Mouse (Mus musculus) stomach, embryonic 14.5 days (tissue): ENCODE results near the gene Mrpl43. TPM values are rescaled to one million over a fixed set of nuclear protein-coding genes. Genes with fewer than 3 reads are reported as not detected.

ENCODE experiments used
- ATAC-seq: fragments of 200-750 bp; cut with Nextera tagmentation; 2 replicates; pipeline ENCODE4 v1.8.0; 2017; ENCODE audit warnings: low read depth, moderate TSS enrichment; ENCODE audit not compliant: insufficient number of reproducible peaks, insufficient read depth, low FRiP score
- H3K27ac ChIP-seq: fragments of 300-500 bp; sonication (generic); 2 replicates; pipeline ENCODE4 v1.5.1; 2014; ENCODE audit warnings: mild to moderate bottlenecking, low read length, moderate library complexity, mixed read lengths
- H3K27me3 ChIP-seq: fragments of 300-500 bp; sonication (generic); 2 replicates; pipeline ENCODE4 v1.6.1; 2014; ENCODE audit warnings: low read length, control low read depth, mixed read lengths; ENCODE audit not compliant: control insufficient read depth, insufficient read depth
- H3K36me3 ChIP-seq: fragments of 300-500 bp; sonication (generic); 2 replicates; pipeline ENCODE4 v1.6.1; 2014; ENCODE audit warnings: mild to moderate bottlenecking, control low read depth, low read length, moderate library complexity, mixed read lengths; ENCODE audit not compliant: control insufficient read depth, insufficient read depth
- H3K4me1 ChIP-seq: fragments of 300-500 bp; sonication (generic); 2 replicates; pipeline ENCODE4 v1.6.1; 2014; ENCODE audit warnings: low read length, control low read depth, mixed read lengths; ENCODE audit not compliant: control insufficient read depth, insufficient read depth
- H3K4me2 ChIP-seq: fragments of 300-500 bp; sonication (generic); replicated peaks from 2 replicates; pipeline ENCODE4 v1.6.1; 2014; ENCODE audit warnings: low read depth, low read length, control low read depth
- H3K4me3 ChIP-seq: fragments of 300-500 bp; sonication (generic); 2 replicates; pipeline ENCODE4 v1.5.1; 2014; ENCODE audit warnings: low read depth, low read length, control low read depth
- H3K9ac ChIP-seq: fragments of 300-500 bp; sonication (generic); replicated peaks from 2 replicates; pipeline ENCODE4 v1.6.1; 2014; ENCODE audit warnings: low read depth, mild to moderate bottlenecking, control low read depth, low read length, moderate library complexity, mixed read lengths
- H3K9me3 ChIP-seq: fragments of 300-500 bp; sonication (generic); 2 replicates; pipeline ENCODE4 v1.6.1; 2016; ENCODE audit warnings: low read depth, low read length, control low read depth; ENCODE audit not compliant: control insufficient read depth
- WGBS: fragments of 180-500 bp; shearing (Covaris S2); extraction: QIAGEN DNeasy Blood & Tissue Kit; methylation state at CpG from one replicate; pipeline ENCODE4 v1.1.7; 2014; 5-methylcytosine and 5-hydroxymethylcytosine counted together
- polyA plus RNA-seq: library from polyadenylated mRNA; unstranded; fragments of >200 nt; fragmentation: Nextera tagmentation; extraction: Ambion mirVana; gene quantifications from 2 replicates; pipeline ENCODE4 v1.2.1, GENCODE M21; 2014

The Mrpl43 gene
- polyA plus RNA-seq, 1 experiment from 2014 or later, result 60.4 TPM

DNA sequence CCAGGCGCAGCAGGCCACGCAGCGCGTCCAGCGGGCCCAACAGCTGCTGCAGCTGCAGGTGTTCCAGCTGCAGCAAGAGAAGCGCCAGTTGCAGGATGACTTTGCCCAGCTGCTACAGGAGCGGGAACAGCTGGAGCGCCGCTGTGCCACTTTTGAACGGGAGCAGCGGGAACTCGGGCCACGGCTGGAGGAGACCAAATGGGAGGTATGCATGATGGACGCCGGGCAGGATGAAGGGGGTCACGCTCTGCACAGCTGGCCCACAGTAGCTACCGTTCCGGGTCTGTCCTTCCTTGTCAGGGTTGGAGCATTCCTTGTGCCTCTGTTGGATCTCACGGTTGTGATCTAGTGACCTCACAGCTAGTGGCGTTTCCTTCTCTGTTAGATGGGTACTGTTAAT, 18.5 kb upstream of the Mrpl43 start:
- Histone ChIP-seq H3K36me3 (peaks cover 56% of the 10 kb centered on the region), H3K27ac (no peak overlapping the region), H3K4me3 (no peak overlapping the region), H3K9me3 (no peaks in the 10 kb centered on the region), H3K27me3 (no peaks in the 10 kb centered on the region), H3K4me1 (peaks cover 22% of the 10 kb centered on the region), H3K4me2 (no peak overlapping the region), H3K9ac (no peak overlapping the region)
- 86% methylated on average over 20 of the region's 20 CpGs for WGBS
- no peak for ATAC-seq

GRCm38 (mm10) chr19:45023993-45024392, 17.8 kb upstream of the Mrpl43 start:
- Histone ChIP-seq H3K27me3 (no peaks in the 10 kb centered on the region), H3K27ac (no peak overlapping the region), H3K4me2 (no peak overlapping the region), H3K9ac (no peak overlapping the region), H3K4me1 (peaks cover 30% of the 10 kb centered on the region), H3K9me3 (no peaks in the 10 kb centered on the region), H3K36me3 (peaks cover 56% of the 10 kb centered on the region), H3K4me3 (no peak overlapping the region)
- no peak; the same call in 1 of the 2 replicates for ATAC-seq
- WGBS, result 84% methylated on average over 11 of the region's 11 CpGs

DNA sequence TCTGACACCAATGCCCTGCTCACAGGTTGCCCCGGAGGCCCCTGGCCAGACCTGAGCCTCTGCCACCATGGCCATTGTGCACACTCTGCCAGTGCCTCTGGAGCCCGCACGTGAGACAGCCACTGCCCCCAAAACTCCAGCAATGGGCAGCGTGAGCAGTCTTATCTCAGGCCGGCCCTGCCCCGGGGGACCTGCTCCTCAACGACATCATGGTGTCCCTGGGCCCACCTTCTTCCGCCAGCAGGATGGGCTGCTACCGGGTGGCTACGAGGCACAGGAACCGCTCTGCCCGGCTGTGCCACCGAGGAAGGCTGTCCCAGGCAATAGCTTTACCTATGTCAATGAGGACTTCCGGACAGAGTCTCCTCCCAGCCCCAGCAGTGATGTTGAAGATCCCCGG, 15.1 kb upstream of the Mrpl43 start:
- H3K9me3 ChIP-seq, result no peaks in the 10 kb centered on the region
- no peak overlapping the region for H3K4me3 ChIP-seq
- no peak overlapping the region for H3K9ac ChIP-seq
- H3K4me1 ChIP-seq, result peaks cover 37% of the 10 kb centered on the region
- ATAC-seq, result no peak
- H3K4me2 ChIP-seq, result no peak overlapping the region
- H3K36me3 ChIP-seq, result peaks cover 38% of the 10 kb centered on the region
- no peaks in the 10 kb centered on the region for H3K27me3 ChIP-seq
- 90% methylated on average over 15 of the region's 15 CpGs for WGBS
- no peak overlapping the region for H3K27ac ChIP-seq

GRCm38 (mm10) chr19:45020348-45020747, 14.1 kb upstream of the Mrpl43 start:
- Histone ChIP-seq H3K27ac (no peak overlapping the region), H3K4me1 (peaks cover 37% of the 10 kb centered on the region)
- ATAC-seq, result no peak

GRCm38 (mm10) chr19:45018351-45018831, 12.1 kb upstream of the Mrpl43 start:
- ATAC-seq, result no peak
- WGBS, result 0% methylated on average over 13 of the region's 13 CpGs

More at GRCm38 (mm10) chr19:45020348-45020747, 14.1 kb upstream of the Mrpl43 start:
- H3K36me3 ChIP-seq, result peaks cover 28% of the 10 kb centered on the region
- H3K4me2 ChIP-seq, result peak overlapping the region; percentile 10; the same call in 1 of the 2 replicates
- no peaks in the 10 kb centered on the region for H3K27me3 ChIP-seq
- H3K4me3 ChIP-seq, result no peak overlapping the region
- no peaks in the 10 kb centered on the region for H3K9me3 ChIP-seq
- no peak overlapping the region for H3K9ac ChIP-seq
- WGBS, result 55% methylated on average over 6 of the region's 6 CpGs

GRCm38 (mm10) chr19:45017909-45018308, 11.7 kb upstream of the Mrpl43 start:
- Histone ChIP-seq H3K27me3 (no peaks in the 10 kb centered on the region), H3K4me1 (peaks cover 47% of the 10 kb centered on the region), H3K9ac (peak overlapping the region; percentile 76), H3K36me3 (peaks cover 14% of the 10 kb centered on the region; the same call in 1 of the 2 replicates), H3K4me3 (peak overlapping the region; percentile 87), H3K4me2 (peak overlapping the region; percentile 91), H3K27ac (peak overlapping the region; percentile 99), H3K9me3 (no peaks in the 10 kb centered on the region)
- ATAC-seq, result peak; percentile 69
- WGBS, result under 1% methylated on average over 48 of the region's 48 CpGs

More at GRCm38 (mm10) chr19:45018351-45018831, 12.1 kb upstream of the Mrpl43 start:
- H3K4me3 ChIP-seq, result peak overlapping the region; percentile 87
- no peaks in the 10 kb centered on the region for H3K9me3 ChIP-seq
- peak overlapping the region; percentile 91 for H3K4me2 ChIP-seq
- H3K27ac ChIP-seq, result peak overlapping the region; percentile 99
- no peaks in the 10 kb centered on the region for H3K27me3 ChIP-seq
- H3K9ac ChIP-seq, result peak overlapping the region; percentile 76
- H3K4me1 ChIP-seq, result peaks cover 47% of the 10 kb centered on the region
- peaks cover 15% of the 10 kb centered on the region; the same call in 1 of the 2 replicates for H3K36me3 ChIP-seq

GRCm38 (mm10) chr19:45017216-45017771, 11.1 kb upstream of the Mrpl43 start:
- no peaks in the 10 kb centered on the region for H3K9me3 ChIP-seq
- ATAC-seq, result peak; percentile 47
- H3K9ac ChIP-seq, result peak overlapping the region; percentile 76; the same call in 1 of the 2 replicates
- peaks cover 9% of the 10 kb centered on the region; the same call in 1 of the 2 replicates for H3K36me3 ChIP-seq
- peak overlapping the region; percentile 91 for H3K4me2 ChIP-seq
- WGBS, result 0% methylated on average over 21 of the region's 27 CpGs
- peak overlapping the region; percentile 99 for H3K27ac ChIP-seq
- H3K4me3 ChIP-seq, result peak overlapping the region; percentile 87
- H3K27me3 ChIP-seq, result no peaks in the 10 kb centered on the region
- peaks cover 47% of the 10 kb centered on the region for H3K4me1 ChIP-seq

- peak; percentile 20; the same call in 1 of the 2 replicates for ATAC-seq
- peak overlapping the region; percentile 99 for H3K27ac ChIP-seq
- H3K9me3 ChIP-seq, result no peaks in the 10 kb centered on the region
- peaks cover 7% of the 10 kb centered on the region; the same call in 1 of the 2 replicates for H3K36me3 ChIP-seq
- H3K9ac ChIP-seq, result peak overlapping the region; percentile 28
- no peaks in the 10 kb centered on the region for H3K27me3 ChIP-seq
- H3K4me2 ChIP-seq, result peak overlapping the region; percentile 91
- peaks cover 43% of the 10 kb centered on the region for H3K4me1 ChIP-seq
- WGBS, result under 1% methylated on average over 17 of the region's 18 CpGs
- H3K4me3 ChIP-seq, result peak overlapping the region; percentile 87
Measured at GRCm38 (mm10) chr19:45016341-45017215, 10.3 kb upstream of the Mrpl43 start.
